Mouse (Mus musculus) left cerebral cortex, postnatal 10 days (tissue): ENCODE results near the gene Hagh. TPM values are rescaled to one million over a fixed set of nuclear protein-coding genes. Genes with fewer than 3 reads are reported as not detected.

Experiments used
- DNase-seq, 2 experiments: peaks; one replicate each; pipeline ENCODE4 v3.0.0; 2021 to 2022; ENCODE audit warnings: low spot score in 2 of 2, mixed read lengths in 1 of 2; ENCODE audit errors: extremely low spot score in 1 of 2
- intact Hi-C: fragments of 180-260 bp; cut with DNase I; formaldehyde crosslinking; loops from one replicate; pipeline ENCODE4 v1.15.1; 2025
- total RNA-seq, 2 experiments: library from RNA; stranded (reverse); gene quantifications; 2 replicates each; pipeline ENCODE4 v1.2.3; 2021

The Hagh gene
- total RNA-seq, result 100 to 1,000 TPM in 1 of 2 experiments, 10 to 100 TPM in 1; 92.4 to 102 TPM

DNA sequence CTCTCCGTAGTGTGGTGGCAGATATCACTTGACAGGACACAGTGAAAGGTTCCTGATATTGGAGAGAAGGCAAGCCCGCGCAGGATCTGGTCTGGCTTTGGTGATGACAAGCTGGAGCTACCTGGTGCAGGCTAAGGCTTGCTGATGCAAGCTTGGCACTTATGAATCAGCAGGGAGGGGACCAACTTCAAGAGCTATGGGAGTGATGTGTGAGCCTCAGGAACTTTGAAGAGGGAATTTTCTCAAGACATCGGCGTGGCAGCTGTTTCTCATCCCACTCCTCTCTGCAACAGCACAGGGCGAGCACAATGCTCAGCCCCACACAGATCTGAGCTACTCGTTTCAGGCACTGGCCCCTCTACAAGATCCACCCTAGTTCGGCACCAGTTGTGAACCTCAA lies at the start of gene Hagh:
TSS of gene Hagh (plus strand) at position 302 of the 400 bp plus-strand sequence.
- no peak for DNase-seq
- intact Hi-C loops, result no loop called here

DNA sequence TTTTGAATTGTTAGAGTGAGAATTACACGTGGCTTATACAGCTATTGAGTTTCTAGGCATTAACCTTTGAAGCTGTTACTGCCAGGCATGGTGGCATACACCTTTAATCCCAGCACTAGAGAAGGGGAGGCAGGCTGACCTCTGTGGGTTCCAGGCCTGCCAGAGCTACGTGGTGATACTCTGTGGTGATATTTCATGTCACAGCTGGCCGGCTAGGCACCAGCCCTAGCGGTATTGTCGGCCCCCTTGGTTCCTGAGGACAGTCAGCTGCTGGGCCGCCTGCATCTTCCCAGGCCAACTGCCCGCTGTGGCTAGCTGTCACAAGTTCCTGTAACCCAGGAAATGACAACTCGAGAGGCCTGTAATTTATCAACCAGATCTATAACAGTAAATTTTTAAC lies 47.8 kb upstream of the Hagh start:
- intact Hi-C loops, result no loop called here

DNA sequence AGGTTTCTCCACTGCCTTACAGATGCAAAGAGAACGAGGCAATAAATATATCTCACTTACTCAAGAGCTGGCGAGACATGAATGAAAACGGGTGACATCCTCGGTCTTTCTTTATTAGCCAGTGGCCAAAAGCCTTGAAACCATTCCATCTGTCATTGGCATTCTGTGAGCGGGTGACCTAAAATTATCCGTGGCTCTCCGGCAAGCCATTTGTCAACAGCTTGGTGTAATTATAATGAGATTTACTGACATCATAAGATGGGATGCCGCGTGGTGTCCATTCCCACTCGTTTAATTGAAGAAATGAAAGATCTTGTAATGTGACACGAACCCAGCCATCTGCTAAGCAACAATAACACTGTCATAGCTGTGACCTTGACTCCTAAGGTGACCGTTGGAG lies 45.2 kb upstream of the Hagh start:
- intact Hi-C loops, result no loop called here

More for the DNA sequence above, 47.8 kb upstream of the Hagh start:
- DNase-seq, result no peak

DNA sequence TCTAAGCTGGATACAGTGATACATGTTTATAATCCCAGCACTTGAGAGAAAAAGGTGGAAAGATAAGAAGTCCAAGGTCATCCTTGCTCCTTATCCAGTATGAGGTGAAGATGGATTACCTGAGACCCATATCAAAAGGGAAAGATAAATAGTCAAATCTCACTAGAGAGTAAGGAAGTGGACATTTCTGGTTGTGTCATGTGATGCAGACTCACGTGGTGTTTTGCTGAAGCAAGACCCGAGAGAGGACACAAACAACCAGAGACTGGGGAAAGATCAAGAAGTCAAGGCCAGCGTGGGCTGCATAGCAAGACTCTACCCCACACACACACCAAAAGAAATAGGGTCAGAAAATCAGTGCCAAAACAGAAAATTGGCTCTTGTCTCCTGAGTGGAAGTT lies 43.0 kb upstream of the Hagh start:
- DNase-seq, result no peak
- intact Hi-C loops, result no loop called here

More for the DNA sequence above, 45.2 kb upstream of the Hagh start:
- no peak for DNase-seq

DNA sequence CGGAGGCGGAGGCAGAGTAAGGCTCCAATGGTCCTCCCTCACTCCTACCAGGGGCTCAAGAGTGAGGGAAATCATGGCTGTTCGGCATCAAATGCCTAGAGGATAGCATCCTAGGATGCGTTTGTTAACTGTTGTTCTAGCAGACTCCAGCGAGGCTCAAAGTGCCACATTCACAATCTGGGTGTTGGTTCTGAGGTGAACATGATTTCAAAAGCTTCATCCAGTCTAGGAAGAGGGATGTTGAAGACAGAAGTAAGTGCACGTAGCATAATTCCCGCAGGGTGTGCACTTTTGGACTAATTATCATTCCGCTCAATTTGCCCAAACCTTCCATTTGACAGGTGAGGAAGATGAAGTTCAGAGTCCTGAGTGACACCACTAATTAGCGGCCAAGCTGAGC lies 41.7 kb upstream of the Hagh start:
- DNase-seq, result no peak
- intact Hi-C loops, result no loop called here

DNA sequence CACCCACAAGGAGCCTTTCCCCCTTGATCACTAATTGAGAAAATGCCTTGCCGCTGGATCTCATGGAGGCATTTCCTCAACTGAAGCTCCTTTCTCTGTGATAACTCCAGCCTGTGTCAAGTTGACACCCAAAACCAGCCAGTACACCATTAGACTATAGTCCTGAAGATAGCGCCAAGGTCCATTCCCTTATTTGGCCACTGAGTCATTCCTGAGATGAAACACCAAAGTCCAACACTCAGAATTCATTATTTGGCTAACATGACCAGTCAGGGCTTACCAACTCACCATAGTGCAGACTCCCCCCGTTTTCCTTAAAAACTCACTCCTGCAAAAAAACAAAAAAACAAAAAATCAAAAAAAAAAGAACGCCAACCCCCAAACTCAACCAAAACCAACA lies 40.5 kb upstream of the Hagh start:
- DNase-seq, result no peak
- intact Hi-C loops, result no loop called here

DNA sequence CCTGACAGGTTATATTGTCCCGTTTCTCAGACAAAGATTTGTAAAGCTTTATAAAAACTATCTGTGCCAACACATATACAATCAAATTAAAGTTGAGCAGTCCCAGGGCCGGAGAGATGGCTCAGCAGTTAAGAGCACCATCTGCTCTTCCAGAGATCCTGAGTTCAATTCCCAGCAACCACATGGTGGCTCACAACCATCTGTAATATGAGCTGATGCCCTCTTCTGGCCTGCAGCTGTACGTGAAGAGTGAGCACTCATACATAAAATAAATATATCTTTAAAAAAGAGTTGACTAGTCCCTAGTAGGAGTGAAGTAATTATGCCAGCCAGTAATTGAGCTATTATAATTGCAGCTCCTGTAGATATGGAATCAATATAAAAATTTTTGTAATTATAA lies 39.4 kb upstream of the Hagh start:
- no peak for DNase-seq
- intact Hi-C loops, result no loop called here

DNA sequence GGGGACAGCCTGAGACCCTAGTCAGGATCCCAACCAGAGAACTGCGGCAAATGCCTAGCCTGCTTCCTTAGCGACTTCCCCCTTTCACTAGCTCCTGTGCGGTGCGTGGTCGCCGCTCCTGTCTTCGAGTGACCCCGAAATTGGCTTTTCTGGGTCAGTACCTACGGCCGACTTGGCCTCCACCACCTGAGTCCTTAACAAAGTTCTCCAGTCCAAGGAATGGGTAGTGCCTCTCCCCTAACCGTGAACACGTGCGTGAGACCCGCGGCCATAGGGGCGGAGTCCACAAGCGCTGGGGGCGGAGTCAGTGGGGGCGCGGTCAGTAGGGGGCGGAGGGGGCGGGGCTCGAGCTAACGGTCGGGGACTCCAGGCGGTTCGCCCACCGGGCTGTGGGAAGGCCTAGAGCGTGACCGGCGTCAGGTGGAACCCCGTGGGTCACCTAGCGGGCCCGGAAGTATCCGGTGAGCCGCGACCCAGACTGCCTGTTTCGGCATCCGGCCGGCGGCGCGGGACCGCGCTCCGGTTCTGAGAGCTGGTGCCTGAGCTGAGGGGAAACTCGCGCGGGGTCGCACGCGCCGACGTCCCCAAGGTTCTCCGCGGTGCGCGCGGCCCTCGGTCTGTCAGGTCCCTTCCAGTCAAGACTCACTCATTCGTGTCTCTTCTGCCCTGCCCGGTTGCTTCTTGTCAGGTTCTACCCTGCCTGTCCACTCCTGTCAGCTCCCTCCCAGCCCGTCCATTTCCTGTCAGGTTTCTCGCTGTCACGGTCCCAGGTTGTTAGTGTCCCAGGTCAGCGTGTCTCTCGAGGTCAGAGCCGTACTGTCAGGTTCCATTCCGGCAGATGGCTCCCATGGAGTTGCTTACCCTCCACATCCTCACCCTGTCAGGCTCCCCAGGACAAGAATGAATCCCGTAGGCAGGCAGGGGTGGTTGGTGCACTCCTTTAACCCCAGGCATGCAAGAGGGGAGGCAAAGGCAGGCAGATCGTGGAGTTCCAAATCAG lies 35.7 kb upstream of the Hagh start, which contains the start of gene Meiob:
TSS of gene Meiob (plus strand) at position 338 of the 1,000 bp plus-strand sequence.
- intact Hi-C loops, result no loop called here
- DNase-seq, result peak in 1 of 2 experiments; percentile 74

DNA sequence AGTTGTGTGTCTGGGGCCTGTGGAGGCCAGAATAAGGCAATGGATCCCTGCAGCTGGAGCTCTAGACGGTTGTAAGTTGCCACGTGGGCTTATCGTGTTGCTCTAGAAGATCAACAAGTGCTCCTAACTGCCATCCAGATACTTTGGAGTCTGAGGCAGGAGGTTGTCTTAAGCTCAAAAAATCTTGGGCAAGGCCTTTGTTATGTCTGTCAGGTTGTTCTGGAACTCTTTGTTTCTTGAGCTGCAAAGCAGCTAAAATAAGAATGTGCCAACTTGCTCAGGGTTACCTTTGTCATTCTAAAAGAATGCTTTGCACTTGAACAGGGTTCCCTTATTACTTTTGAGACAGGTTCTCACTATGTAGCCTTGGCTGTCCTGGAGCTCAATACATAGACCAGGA lies 28.7 kb upstream of the Hagh start:
- intact Hi-C loops, result no loop called here
- no peak for DNase-seq

DNA sequence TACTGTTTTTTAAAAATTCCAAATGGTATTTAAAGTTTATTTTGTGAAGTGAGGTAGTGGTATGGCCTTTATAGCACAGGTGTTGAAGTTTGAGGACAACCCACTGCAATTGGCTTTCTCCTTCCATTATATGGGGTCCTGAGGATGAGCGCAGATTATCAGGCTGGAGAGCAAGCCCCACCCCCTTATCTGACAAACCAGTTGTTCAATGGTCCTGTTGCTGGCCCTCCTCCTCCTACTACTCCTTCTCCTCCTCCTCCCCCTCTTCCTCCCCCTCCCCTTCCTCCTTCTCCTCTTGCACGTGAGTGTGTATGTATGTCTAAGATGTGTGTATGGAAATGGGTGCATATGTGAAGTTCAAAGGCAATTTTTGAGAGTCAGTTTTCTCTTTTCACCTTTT lies 27.7 kb upstream of the Hagh start:
- intact Hi-C loops, result no loop called here
- DNase-seq, result no peak

DNA sequence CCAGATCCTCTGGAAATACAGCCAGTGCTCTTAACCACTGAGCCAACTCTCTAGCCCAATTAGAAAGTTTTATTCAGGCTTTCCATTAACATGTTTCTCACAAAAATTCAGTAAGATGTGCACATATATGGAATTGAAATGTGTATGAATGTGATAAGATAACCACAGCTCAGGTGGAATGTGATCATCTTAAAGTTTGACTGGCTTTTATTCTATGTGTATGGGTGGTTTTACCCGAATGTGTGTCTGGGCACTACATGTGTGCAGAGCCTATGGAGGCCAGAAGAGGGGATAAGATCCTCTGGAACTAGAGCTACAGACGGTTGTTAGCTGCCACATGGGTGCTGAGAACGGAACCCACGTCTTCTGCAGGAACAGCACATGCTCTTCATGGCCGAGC lies 24.7 kb upstream of the Hagh start:
- intact Hi-C loops, result no loop called here

DNA sequence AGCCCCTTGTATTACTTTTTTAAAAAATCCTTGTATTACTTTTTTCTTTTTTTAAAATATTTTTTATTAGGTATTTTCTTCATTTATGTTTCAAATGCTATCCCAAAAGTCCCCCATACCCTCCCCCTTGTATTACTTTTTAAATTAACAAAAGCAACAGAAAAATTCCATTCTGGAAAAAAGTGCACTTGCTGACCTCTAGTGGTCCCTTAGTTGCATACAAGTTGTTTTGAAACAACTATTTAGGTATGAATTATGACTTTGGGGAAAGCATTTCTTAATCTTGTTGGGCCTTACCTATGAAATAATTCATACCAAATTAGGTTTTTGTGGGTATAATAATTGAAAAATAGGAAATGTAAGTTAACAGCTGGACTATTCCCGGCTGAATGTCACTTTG lies 22.4 kb upstream of the Hagh start:
- DNase-seq, result no peak
- intact Hi-C loops, result loop anchor here (2.0 kb wide), 1 partner anchor 73 kb away; no protein-coding TSS in a partner anchor

More for the DNA sequence above, 24.7 kb upstream of the Hagh start:
- DNase-seq, result no peak

DNA sequence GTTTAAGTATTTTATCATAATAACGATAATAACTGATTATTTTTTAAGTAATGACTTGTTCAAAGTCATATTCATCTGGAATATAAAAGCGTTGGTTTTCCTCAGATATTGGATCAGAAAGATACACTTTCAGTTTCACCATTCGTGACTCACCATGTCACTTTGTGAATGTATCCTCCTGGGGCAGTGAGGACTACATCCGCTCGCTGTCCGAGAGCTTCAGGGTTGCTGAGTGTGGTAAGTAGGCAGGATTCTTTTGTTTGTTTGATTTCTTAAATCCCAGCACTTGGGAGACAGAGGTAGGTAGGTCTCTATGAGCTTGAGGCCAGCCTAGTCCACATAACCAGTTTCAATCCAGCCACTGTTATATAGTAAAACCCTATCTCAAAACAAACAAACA lies 21.8 kb upstream of the Hagh start:
- intact Hi-C loops, result no loop called here
- no peak for DNase-seq

DNA sequence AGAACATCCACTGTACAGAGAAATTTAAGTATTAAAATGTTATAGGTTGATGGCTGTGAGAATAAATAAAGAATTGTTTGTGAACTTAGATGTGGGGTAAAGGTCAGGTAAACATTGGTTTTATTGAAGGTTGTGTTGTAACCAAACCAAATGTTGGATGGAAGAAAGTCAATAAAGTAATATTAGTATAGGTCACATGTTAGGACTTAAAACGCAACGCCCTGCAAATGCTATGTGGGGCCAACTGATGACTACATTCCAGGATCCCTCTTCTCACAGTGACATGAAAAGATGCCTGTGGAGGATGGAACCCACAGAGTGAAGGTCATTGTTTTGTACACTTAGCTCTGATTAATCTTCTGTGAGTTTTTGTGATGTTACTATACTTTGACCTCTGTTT lies 20.5 kb upstream of the Hagh start:
- intact Hi-C loops, result no loop called here

DNA sequence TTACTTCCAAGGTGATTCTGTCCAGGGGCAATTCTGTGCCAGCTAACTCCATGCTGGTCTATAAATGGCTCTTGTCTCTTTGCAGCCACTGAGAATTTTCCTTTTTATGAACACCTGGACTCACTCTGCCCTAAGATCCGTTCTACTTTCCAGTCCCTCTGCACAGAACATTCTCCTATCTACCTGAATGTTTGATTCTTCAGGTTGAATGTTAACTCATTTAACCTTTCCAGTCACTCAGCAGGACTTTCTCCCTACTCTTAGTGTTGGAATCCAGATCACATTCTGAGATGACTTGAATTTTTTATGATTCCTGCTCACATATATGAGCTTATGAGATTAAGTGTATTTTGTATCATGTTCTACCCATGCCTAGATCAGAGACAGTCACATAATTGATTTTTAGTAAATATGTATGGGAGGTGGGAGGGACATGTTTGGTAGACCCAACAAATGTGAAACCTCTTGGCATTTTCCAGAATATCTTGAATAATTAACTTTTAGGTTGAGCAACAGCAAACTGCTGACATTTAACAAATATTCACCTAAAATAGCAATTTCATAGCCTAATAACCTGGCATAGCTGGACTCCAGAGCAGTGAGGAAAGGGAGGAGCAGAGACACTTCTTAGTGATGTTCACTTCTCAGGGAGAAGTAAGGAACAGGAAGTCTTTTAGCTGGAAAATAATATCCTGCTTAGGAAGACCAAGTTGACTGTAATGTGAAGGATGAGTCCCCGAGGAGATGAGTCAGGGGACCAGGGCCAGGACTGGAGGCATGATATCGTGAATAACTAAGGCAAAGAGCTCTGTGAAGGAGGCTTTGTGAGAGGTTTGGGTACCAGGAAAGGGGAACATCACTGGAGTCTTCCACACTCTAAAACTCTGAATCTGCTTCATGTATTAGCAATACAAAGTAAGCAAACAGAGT lies 18.3 kb upstream of the Hagh start:
- no peak for DNase-seq
- intact Hi-C loops, result no loop called here

More for the DNA sequence above, 20.5 kb upstream of the Hagh start:
- DNase-seq, result no peak

DNA sequence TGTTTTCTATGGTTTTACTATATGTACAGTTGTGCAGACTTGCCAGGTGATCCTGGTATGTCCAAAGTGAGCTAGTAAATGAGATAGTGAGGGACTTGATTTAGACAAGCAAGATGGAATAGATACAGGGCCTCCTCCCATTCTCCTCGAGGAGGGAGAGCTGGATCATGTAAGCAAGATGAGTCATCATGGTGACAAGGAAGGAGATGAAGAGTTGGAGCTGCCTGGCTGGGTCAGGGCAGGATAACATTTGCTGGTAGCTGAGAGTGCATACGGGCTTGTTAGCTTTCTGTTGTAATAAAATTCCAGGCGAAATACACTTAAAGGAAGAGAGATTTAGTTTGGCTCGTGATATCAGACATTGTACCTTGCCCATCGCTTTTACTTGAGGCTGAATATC lies 398 bp downstream of the Hagh start:
- intact Hi-C loops, result no loop called here
- DNase-seq, result no peak

DNA sequence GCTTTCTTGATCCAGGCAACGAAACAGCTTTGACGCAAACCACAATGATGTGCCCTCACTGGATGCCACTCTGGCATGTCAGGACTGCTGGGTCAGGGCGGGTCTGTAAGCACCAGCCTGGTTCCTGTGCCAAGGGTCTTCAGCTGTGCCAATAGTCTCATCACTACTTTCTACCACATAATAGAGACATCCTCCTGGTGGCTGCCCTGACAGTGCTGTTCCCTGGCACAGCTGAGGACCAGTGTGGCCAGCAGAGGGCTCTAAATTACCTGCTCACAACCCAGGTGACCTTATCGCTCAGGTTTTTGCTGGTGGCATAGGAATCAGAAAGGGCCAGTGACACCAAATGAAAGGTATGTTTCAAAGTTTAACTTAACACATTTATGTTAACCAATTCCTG lies 1.2 kb downstream of the Hagh start:
- no peak for DNase-seq
- intact Hi-C loops, result no loop called here

DNA sequence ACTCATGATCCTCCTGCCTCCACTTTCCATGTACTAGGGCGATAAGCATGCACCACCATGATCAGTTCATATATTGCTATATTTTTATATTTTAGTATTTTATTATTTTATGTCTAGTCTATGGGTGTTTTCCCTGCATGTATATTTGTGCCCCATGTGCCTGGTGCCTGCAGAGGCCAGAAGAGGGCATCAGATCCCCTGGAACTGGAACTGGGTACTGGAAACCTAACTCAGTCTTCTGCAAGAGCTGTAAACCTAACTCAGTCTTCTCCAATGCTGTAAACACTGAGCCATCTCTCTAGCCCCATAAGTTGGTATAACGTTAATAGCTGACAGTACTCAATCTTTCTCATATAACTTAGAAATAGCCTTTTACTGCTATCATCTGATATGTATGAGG lies 2.7 kb downstream of the Hagh start:
- no peak for DNase-seq
- intact Hi-C loops, result no loop called here

DNA sequence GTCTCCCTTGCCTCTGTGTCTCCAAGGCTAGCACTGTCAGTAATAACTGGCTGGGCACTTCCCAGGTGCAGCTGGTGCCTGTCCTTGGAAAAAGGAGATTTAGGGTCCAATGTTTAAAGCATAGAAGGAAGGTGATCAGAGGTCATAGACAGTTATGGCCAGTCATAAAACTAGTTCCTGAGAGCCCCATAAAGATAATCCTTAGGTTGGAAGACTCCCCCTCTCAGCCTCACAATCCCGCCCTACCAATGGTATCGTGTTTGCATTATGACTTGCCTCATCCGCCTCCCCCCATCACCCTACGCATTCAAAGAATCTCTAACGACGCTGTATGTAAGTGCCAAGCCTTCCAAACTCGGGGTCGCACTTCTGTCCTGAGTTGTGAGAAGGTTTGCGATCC lies 4.6 kb downstream of the Hagh start:
- no peak for DNase-seq
- intact Hi-C loops, result no loop called here
